Mouse (Mus musculus): ENCODE data around the gene Racgap1. TPM values are rescaled to one million over a fixed set of nuclear protein-coding genes. Genes with fewer than 3 reads are reported as not detected.

Gene Racgap1
- polyA plus RNA-seq, 1 experiment from 2014 or later: 74.3 TPM

GRCm38 (mm10) chr15:99631618-99632017 lies 19.8 kb downstream of the Racgap1 start:
- in situ Hi-C loops (cut with MboI; ENCODE audit: low pct_unique_long_range_greater_than_20kb): no loop called here
- ATAC-seq (no peak), DNase-seq (ENCODE audit: low read depth, low spot score) (no peak)
- TF ChIP-seq CTCF (IDR thresholded peaks at IDR 0.05): peak; percentile 72
- POLR2A ChIA-PET: interaction anchor here (1.2 kb wide), 1 partner anchor 10 kb away, joined by 3 read pairs; no protein-coding TSS in a partner anchor
- no peaks in the 10 kb centered on the region for H3K27me3 ChIP-seq
- CTCF ChIA-PET: interaction anchor here (0.9 to 1.8 kb wide), 5 partner anchors 13 to 60 kb away, joined by 3 to 6 read pairs (median 4); no protein-coding TSS in a partner anchor

- POLR2A ChIA-PET: no interaction called here
- no peak for DNase-seq (ENCODE audit: low read depth, low spot score)
- no peak for TF ChIP-seq CTCF (IDR thresholded peaks at IDR 0.05)
- CTCF ChIA-PET: interaction anchor here (0.7 kb wide), 1 partner anchor 135 kb away, joined by 3 read pairs; no protein-coding TSS in a partner anchor
- no peak for ATAC-seq
- H3K27me3 ChIP-seq: no peaks in the 10 kb centered on the region
- in situ Hi-C loops (cut with MboI; ENCODE audit: low pct_unique_long_range_greater_than_20kb): no loop called here
Observed at GRCm38 (mm10) chr15:99622063-99622462, 29.4 kb downstream of the Racgap1 start.

GRCm38 (mm10) chr15:99619821-99620220 lies 31.6 kb downstream of the Racgap1 start:
- in situ Hi-C loops (cut with MboI; ENCODE audit: low pct_unique_long_range_greater_than_20kb): no loop called here
- no peaks in the 10 kb centered on the region for H3K27me3 ChIP-seq
- ATAC-seq: no peak
- no peak for DNase-seq (ENCODE audit: low read depth, low spot score)
- CTCF ChIA-PET: interaction anchor here (1.2 to 1.9 kb wide), 4 partner anchors 11 to 49 kb away, joined by 3 to 6 read pairs (median 4); no protein-coding TSS in a partner anchor
- no peak for TF ChIP-seq CTCF (IDR thresholded peaks at IDR 0.05)
- POLR2A ChIA-PET: interaction anchor here (0.7 kb wide), 1 partner anchor 10 kb away, joined by 4 read pairs; no protein-coding TSS in a partner anchor

GRCm38 (mm10) chr15:99618595-99618994 lies 32.9 kb downstream of the Racgap1 start:
- CTCF ChIA-PET: interaction anchor here (1.0 to 1.3 kb wide), 4 partner anchors 9 to 42 kb away, joined by 3 read pairs; no protein-coding TSS in a partner anchor

GRCm38 (mm10) chr15:99615246-99615645 lies 36.2 kb downstream of the Racgap1 start:
- in situ Hi-C loops (cut with MboI; ENCODE audit: low pct_unique_long_range_greater_than_20kb): no loop called here
- H3K27me3 ChIP-seq: no peaks in the 10 kb centered on the region
- ATAC-seq: no peak
- POLR2A ChIA-PET: interaction anchor here (1.0 to 1.6 kb wide), 2 partner anchors 10 to 21 kb away, joined by 5 read pairs; no protein-coding TSS in a partner anchor
- TF ChIP-seq CTCF (IDR thresholded peaks at IDR 0.05): no peak
- peak; percentile 43 for DNase-seq (ENCODE audit: low read depth, low spot score)
- CTCF ChIA-PET: interaction anchor here (0.8 to 1.4 kb wide), 4 partner anchors 16 to 73 kb away, joined by 3 read pairs; no protein-coding TSS in a partner anchor

More at GRCm38 (mm10) chr15:99618595-99618994, 32.9 kb downstream of the Racgap1 start:
- POLR2A ChIA-PET: interaction anchor here (0.5 kb wide), 1 partner anchor 62 kb away, joined by 3 read pairs; no protein-coding TSS in a partner anchor
- no peak for DNase-seq (ENCODE audit: low read depth, low spot score)
- no peak for ATAC-seq
- in situ Hi-C loops (cut with MboI; ENCODE audit: low pct_unique_long_range_greater_than_20kb): no loop called here
- no peak for TF ChIP-seq CTCF (IDR thresholded peaks at IDR 0.05)
- H3K27me3 ChIP-seq: no peaks in the 10 kb centered on the region

- H3K27me3 ChIP-seq: no peaks in the 10 kb centered on the region
- TF ChIP-seq CTCF (IDR thresholded peaks at IDR 0.05): no peak
- no peak for ATAC-seq
- POLR2A ChIA-PET: interaction anchor here (1.0 to 1.6 kb wide), 3 partner anchors 9 to 54 kb away, joined by 4 to 5 read pairs (median 5); no protein-coding TSS in a partner anchor
- in situ Hi-C loops (cut with MboI; ENCODE audit: low pct_unique_long_range_greater_than_20kb): no loop called here
- CTCF ChIA-PET: interaction anchor here (0.8 to 1.4 kb wide), 4 partner anchors 17 to 74 kb away, joined by 3 read pairs; no protein-coding TSS in a partner anchor
- DNase-seq (ENCODE audit: low read depth, low spot score): peak; percentile 69
Observed at GRCm38 (mm10) chr15:99614753-99615152, 36.7 kb downstream of the Racgap1 start.

GRCm38 (mm10) chr15:99614273-99614672 lies 37.2 kb downstream of the Racgap1 start:
- CTCF ChIA-PET: interaction anchor here (0.8 to 1.4 kb wide), 4 partner anchors 17 to 74 kb away, joined by 3 read pairs; no protein-coding TSS in a partner anchor
- H3K27me3 ChIP-seq: no peaks in the 10 kb centered on the region
- no peak for DNase-seq (ENCODE audit: low read depth, low spot score)
- POLR2A ChIA-PET: interaction anchor here (1.0 to 1.6 kb wide), 3 partner anchors 9 to 55 kb away, joined by 4 to 5 read pairs (median 5); no protein-coding TSS in a partner anchor
- ATAC-seq: no peak
- TF ChIP-seq CTCF (IDR thresholded peaks at IDR 0.05): no peak
- in situ Hi-C loops (cut with MboI; ENCODE audit: low pct_unique_long_range_greater_than_20kb): no loop called here

- ATAC-seq: no peak
- POLR2A ChIA-PET: no interaction called here
- no peak for DNase-seq (ENCODE audit: low read depth, low spot score)
- H3K27me3 ChIP-seq: no peaks in the 10 kb centered on the region
- CTCF ChIA-PET: no interaction called here
- TF ChIP-seq CTCF (IDR thresholded peaks at IDR 0.05): no peak
- in situ Hi-C loops (cut with MboI; ENCODE audit: low pct_unique_long_range_greater_than_20kb): no loop called here
Observed at GRCm38 (mm10) chr15:99611563-99611962, 39.9 kb downstream of the Racgap1 start.

GRCm38 (mm10) chr15:99608382-99609125 lies 42.9 kb downstream of the Racgap1 start:
- H3K27me3 ChIP-seq: no peaks in the 10 kb centered on the region
- no peak for DNase-seq (ENCODE audit: low read depth, low spot score)
- no peak for TF ChIP-seq CTCF (IDR thresholded peaks at IDR 0.05)
- ATAC-seq: no peak
- ChIA-PET POLR2A (no interaction called here), CTCF (interaction anchor here (1.1 to 2.2 kb wide), 3 partner anchors 12 to 43 kb away, joined by 3 to 7 read pairs (median 3); partner anchors contain the start of gene Racgap1)
- in situ Hi-C loops (cut with MboI; ENCODE audit: low pct_unique_long_range_greater_than_20kb): no loop called here

- CTCF ChIA-PET: interaction anchor here (1.0 to 2.2 kb wide), 3 partner anchors 11 to 64 kb away, joined by 3 to 7 read pairs (median 3); no protein-coding TSS in a partner anchor
- no peak for TF ChIP-seq CTCF (IDR thresholded peaks at IDR 0.05)
- POLR2A ChIA-PET: no interaction called here
- DNase-seq (ENCODE audit: low read depth, low spot score): no peak
- no peaks in the 10 kb centered on the region for H3K27me3 ChIP-seq
- in situ Hi-C loops (cut with MboI; ENCODE audit: low pct_unique_long_range_greater_than_20kb): no loop called here
- ATAC-seq: no peak
Observed at GRCm38 (mm10) chr15:99607388-99608113, 43.9 kb downstream of the Racgap1 start.
